Mouse (Mus musculus) brown adipose tissue, adult 24 weeks (tissue): ENCODE results near the gene Gnai2. TPM values are rescaled to one million over a fixed set of nuclear protein-coding genes. Genes with fewer than 3 reads are reported as not detected.

Experiments
- H3K27ac ChIP-seq: fragments of 200-500 bp; replicated peaks from 2 replicates; pipeline ENCODE4 v1.5.1; 2012; ENCODE audit warnings: low read depth, mild to moderate bottlenecking, low read length
- H3K4me1 ChIP-seq: fragments of 200-500 bp; 2 replicates; pipeline ENCODE4 v1.6.1; 2012; ENCODE audit warnings: low read length, mixed read lengths; ENCODE audit not compliant: control insufficient read depth, insufficient read depth, insufficient read length
- H3K4me3 ChIP-seq: fragments of 200-500 bp; 2 replicates; pipeline ENCODE4 v1.5.1; 2012; ENCODE audit warnings: low read depth, mild to moderate bottlenecking, low read length, moderate library complexity; ENCODE audit not compliant: insufficient read depth
- polyA plus RNA-seq: library from polyadenylated mRNA; stranded (reverse); fragments of >200 nt; gene quantifications from 2 replicates; pipeline ENCODE4 v1.2.4, GENCODE M21; 2012; ENCODE audit not compliant: missing spikeins, insufficient read depth, insufficient read length

Gene Gnai2
- polyA plus RNA-seq, 1 experiment, result 112 TPM

- H3K4me3 ChIP-seq, result peak overlapping the region; percentile 87
Observed at GRCm38 (mm10) chr9:107568331-107569261, 66.6 kb downstream of the Gnai2 start.

GRCm38 (mm10) chr9:107567702-107568319 is 67.4 kb downstream of the Gnai2 start, which contains the start of gene Hyal2:
Gene Hyal2, plus strand, starts transcription at chr9:107567945.
- peaks cover 39% of the 10 kb centered on the region for H3K4me1 ChIP-seq
- H3K27ac ChIP-seq, result peak within 1 kb of the TSS; percentile 99
- peak within 1 kb of the TSS; percentile 87 for H3K4me3 ChIP-seq

More at GRCm38 (mm10) chr9:107568331-107569261, 66.6 kb downstream of the Gnai2 start:
- Histone ChIP-seq H3K4me1 (peaks cover 39% of the 10 kb centered on the region), H3K27ac (peak overlapping the region; percentile 99)

- Histone ChIP-seq H3K4me3 (peak overlapping the region; percentile 87), H3K27ac (peak overlapping the region; percentile 99), H3K4me1 (peaks cover 36% of the 10 kb centered on the region)
Observed at GRCm38 (mm10) chr9:107566855-107567254, 68.3 kb downstream of the Gnai2 start.

- H3K4me1 ChIP-seq, result peaks cover 33% of the 10 kb centered on the region
- H3K4me3 ChIP-seq, result peak overlapping the region; percentile 44
- peak overlapping the region; percentile 99 for H3K27ac ChIP-seq
Observed at GRCm38 (mm10) chr9:107566041-107566709, 69.0 kb downstream of the Gnai2 start.

- H3K27ac ChIP-seq, result peak overlapping the region; percentile 99
- peak overlapping the region; percentile 80 for H3K4me3 ChIP-seq
- peaks cover 27% of the 10 kb centered on the region for H3K4me1 ChIP-seq
Observed at GRCm38 (mm10) chr9:107565556-107565955, 69.6 kb downstream of the Gnai2 start.

Other genes starting within 250 kb of the Gnai2 start
- not detected in 2 replicates for gene Cacna2d2, start 235.8 kb downstream of the Gnai2 start, polyA plus RNA-seq
- gene Tmem115, start 101.4 kb downstream of the Gnai2 start, polyA plus RNA-seq, result 11.9 and 14.1 TPM in 2 replicates
- gene Cyb561d2, start 93.2 kb downstream of the Gnai2 start, polyA plus RNA-seq, result 6.1 and 6.3 TPM in 2 replicates
- gene Nprl2, start 93.1 kb downstream of the Gnai2 start, polyA plus RNA-seq, result 19.2 and 22.5 TPM in 2 replicates
- not detected in 2 replicates for gene Zmynd10, start 88.1 kb downstream of the Gnai2 start, polyA plus RNA-seq
- 10.9 and 15.2 TPM in 2 replicates for gene Rassf1, start 83.8 kb downstream of the Gnai2 start, polyA plus RNA-seq
- gene Tusc2, start 72.1 kb downstream of the Gnai2 start, polyA plus RNA-seq, result 31.2 and 49.0 TPM in 2 replicates
- gene Hyal2, start 67.4 kb downstream of the Gnai2 start, polyA plus RNA-seq, result 14.1 and 14.2 TPM in 2 replicates
- gene Hyal1, start 58.4 kb downstream of the Gnai2 start, polyA plus RNA-seq, result 25.2 and 46.4 TPM in 2 replicates
- gene Naa80, start 56.5 kb downstream of the Gnai2 start, polyA plus RNA-seq, result 25.9 and 31.3 TPM in 2 replicates
- 0.63 TPM in 1 of 2 replicates, not detected in the other for gene Hyal3, start 54.5 kb downstream of the Gnai2 start, polyA plus RNA-seq
- gene Ifrd2, start 47.7 kb downstream of the Gnai2 start, polyA plus RNA-seq, result 21.6 and 23.7 TPM in 2 replicates
- gene Sema3b, start 26.1 kb downstream of the Gnai2 start, polyA plus RNA-seq, result 3.3 and 3.8 TPM in 2 replicates
- 0.83 and 3.3 TPM in 2 replicates for gene Slc38a3, start 34.2 kb upstream of the Gnai2 start, polyA plus RNA-seq
- gene Gnat1, start 44.3 kb upstream of the Gnai2 start, polyA plus RNA-seq, result not detected in 2 replicates
- gene Sema3f, start 75.1 kb upstream of the Gnai2 start, polyA plus RNA-seq, result 3.1 and 3.2 TPM in 2 replicates
- gene Rbm5, start 135.6 kb upstream of the Gnai2 start, polyA plus RNA-seq, result 37.4 and 47.2 TPM in 2 replicates
- gene Rbm6, start 237.9 kb upstream of the Gnai2 start, polyA plus RNA-seq, result 17.6 and 20.0 TPM in 2 replicates